Mouse (Mus musculus): Measurements from ENCODE around the gene Gm10188. TPM values are rescaled to one million over a fixed set of nuclear protein-coding genes. Genes with fewer than 3 reads are reported as not detected.

The Gm10188 gene
- polyA plus RNA-seq, 1 experiment from 2014 or later: 0.56 TPM

DNA sequence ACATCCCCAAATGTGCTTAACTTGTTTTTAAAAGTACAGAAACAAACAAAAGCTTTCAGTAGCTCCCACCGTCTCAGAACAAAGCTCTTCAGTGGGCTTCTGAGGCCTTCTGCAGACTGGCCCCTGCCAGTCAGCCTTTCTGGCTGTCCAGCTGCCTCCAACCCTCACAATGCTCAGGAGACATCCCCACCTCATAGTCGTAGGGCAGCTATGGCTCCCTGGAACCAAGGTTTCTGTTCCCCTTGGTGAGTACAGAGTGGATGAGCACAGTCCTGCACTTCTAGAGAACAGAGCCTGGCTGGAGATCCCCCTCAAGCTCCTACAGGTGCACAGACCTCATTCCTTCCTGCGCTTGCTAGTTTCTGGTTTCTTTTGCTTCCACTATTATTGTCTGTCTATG lies 13.3 kb downstream of the Gm10188 start:
- ATAC-seq (replicated peaks): no peak
- H3K4me2 ChIP-seq (replicated peaks): no peak overlapping the region
- 60% methylated on average over 3 of the region's 3 CpGs for WGBS

DNA sequence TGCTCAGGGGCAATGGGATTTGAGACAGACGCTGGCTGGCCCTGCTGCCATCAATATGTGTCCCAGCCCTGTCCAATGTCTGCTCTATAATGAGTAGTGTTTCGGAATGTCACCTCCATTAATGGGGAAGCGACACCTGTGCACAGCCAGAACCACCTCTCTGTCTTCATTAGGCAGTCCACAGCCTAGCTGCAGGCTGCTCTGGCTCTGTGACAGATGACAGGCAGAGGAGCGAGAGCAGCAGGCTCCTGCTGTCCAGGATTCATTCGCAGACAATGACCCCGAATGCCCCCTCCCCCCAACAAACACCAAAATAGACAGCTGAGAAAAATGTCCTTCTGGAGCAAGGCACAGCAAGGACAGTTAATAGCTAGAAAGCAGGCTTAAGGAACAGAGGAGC lies 16.5 kb downstream of the Gm10188 start:
- no peak for ATAC-seq (replicated peaks)
- peak overlapping the region; percentile 37; the same call in 1 of the 2 replicates for H3K27ac ChIP-seq (replicated peaks)
- no peaks in the 10 kb centered on the region for H3K27me3 ChIP-seq
- no peaks in the 10 kb centered on the region for H3K36me3 ChIP-seq
- H3K9ac ChIP-seq (replicated peaks): no peak overlapping the region
- WGBS: 33% methylated on average over 6 of the region's 6 CpGs
- H3K4me1 ChIP-seq: peaks cover 51% of the 10 kb centered on the region
- no peak overlapping the region for H3K4me2 ChIP-seq (replicated peaks)
- H3K4me3 ChIP-seq: no peak overlapping the region
- no peaks in the 10 kb centered on the region for H3K9me3 ChIP-seq

More for the DNA sequence above, 13.3 kb downstream of the Gm10188 start:
- Histone ChIP-seq H3K9ac (replicated peaks) (no peak overlapping the region), H3K36me3 (no peaks in the 10 kb centered on the region), H3K9me3 (no peaks in the 10 kb centered on the region), H3K27ac (replicated peaks) (no peak overlapping the region), H3K27me3 (no peaks in the 10 kb centered on the region), H3K4me1 (peaks cover 27% of the 10 kb centered on the region), H3K4me3 (no peak overlapping the region)

DNA sequence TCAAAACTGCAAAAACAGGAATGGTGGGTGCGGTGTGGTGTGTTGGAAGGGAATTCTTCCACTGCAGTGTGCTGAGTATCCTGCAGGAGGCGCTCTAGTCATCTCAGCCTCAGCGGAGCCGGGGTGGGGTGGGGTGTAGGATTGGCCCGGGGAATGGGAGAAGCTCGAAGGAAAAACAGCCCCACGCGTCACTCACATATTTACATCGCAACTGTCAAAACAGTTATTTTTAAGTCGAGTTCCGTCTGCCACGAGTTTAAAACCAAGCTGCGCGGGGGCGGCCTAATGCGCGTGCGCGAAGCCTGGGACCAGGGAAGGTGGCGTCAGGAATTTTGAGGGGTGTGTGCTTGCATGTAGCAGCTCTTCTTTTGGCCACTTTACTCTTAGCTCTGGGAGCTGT lies 17.3 kb downstream of the Gm10188 start:
- peak; percentile 73 for ATAC-seq (replicated peaks)
- Histone ChIP-seq H3K4me3 (peak overlapping the region; percentile 26), H3K27me3 (no peaks in the 10 kb centered on the region), H3K27ac (replicated peaks) (peak overlapping the region; percentile 37; the same call in 1 of the 2 replicates), H3K36me3 (no peaks in the 10 kb centered on the region), H3K9me3 (no peaks in the 10 kb centered on the region), H3K9ac (replicated peaks) (0 out of 2 replicates have a peak overlapping the region, but pooled peaks have one; percentile 14), H3K4me1 (peaks cover 57% of the 10 kb centered on the region), H3K4me2 (replicated peaks) (peak overlapping the region; percentile 15)
- WGBS: under 1% methylated on average over 20 of the region's 20 CpGs

DNA sequence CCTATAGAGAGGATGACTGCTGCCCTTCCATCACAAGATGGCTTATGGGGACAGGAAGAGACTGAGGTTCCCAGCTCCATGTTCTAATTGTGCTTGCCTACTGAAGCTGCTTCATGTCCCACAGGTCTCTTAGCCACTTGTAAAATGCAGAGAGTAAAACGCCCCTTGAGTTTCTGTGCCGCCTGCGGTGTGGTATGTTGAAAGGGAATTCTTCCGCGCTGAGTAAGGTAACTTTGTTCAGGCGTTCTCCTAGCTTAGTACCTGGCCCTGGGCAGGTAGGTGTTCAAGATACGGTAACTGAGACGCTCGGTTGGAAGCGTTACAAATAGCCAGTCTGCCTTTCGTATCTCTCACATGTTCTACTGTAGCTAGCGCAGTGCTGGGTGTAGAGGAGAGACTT lies 17.9 kb downstream of the Gm10188 start:
- ATAC-seq (replicated peaks): no peak
- Histone ChIP-seq H3K36me3 (no peaks in the 10 kb centered on the region), H3K9ac (replicated peaks) (0 out of 2 replicates have a peak overlapping the region, but pooled peaks have one; percentile 14), H3K4me3 (no peak overlapping the region), H3K27me3 (no peaks in the 10 kb centered on the region), H3K4me1 (peaks cover 57% of the 10 kb centered on the region), H3K27ac (replicated peaks) (no peak overlapping the region), H3K9me3 (no peaks in the 10 kb centered on the region), H3K4me2 (replicated peaks) (peak overlapping the region; percentile 15; the same call in 1 of the 2 replicates)
- 45% methylated on average over 12 of the region's 12 CpGs for WGBS

DNA sequence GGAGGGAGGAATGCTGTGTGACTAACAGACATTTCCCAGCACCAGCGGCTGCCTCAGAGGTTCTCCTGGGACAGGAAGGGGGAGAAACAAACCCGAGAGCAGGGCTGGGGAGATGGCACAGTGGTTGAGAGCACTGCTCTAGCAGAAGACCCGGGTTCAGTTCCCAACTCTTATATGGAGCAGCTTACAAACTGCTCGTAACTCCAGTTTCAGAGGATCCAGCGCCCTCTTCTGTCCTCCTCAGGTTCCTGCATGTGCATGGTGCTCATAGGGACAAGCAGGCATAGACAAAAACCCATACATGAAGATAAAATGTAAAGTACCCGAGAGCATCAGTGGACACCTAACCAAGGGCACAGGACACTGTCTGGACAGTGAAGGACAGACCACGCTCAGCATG lies 18.6 kb downstream of the Gm10188 start:
- no peaks in the 10 kb centered on the region for H3K9me3 ChIP-seq
- no peak for ATAC-seq (replicated peaks)
- H3K4me2 ChIP-seq (replicated peaks): no peak overlapping the region
- no peaks in the 10 kb centered on the region for H3K27me3 ChIP-seq
- H3K9ac ChIP-seq (replicated peaks): no peak overlapping the region
- no peak overlapping the region for H3K27ac ChIP-seq (replicated peaks)
- H3K4me3 ChIP-seq: no peak overlapping the region
- H3K36me3 ChIP-seq: no peaks in the 10 kb centered on the region
- H3K4me1 ChIP-seq: peaks cover 57% of the 10 kb centered on the region
- WGBS: 21% methylated on average over 7 of the region's 7 CpGs

DNA sequence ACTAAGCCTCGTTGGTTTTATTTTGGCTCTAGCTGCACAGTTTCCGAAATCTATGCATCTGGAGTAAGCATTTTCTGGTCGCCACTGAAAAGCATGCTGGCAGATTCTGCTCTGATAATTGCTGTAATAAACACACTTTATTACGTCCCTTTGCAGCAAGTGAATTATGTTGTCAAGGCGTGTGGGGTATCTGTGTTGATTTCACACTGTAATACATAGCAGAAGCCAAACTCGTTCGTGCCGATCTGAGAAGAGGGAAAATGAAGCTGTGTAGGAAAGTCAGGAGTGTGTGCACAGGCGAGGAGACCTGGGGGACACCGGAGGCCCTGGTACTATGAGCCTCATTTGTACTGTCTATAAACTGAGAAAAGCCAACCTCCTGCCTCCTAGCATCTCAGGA lies 20.2 kb downstream of the Gm10188 start:
- Histone ChIP-seq H3K4me1 (peaks cover 57% of the 10 kb centered on the region), H3K4me3 (no peak overlapping the region), H3K27ac (replicated peaks) (peak overlapping the region; percentile 65), H3K4me2 (replicated peaks) (no peak overlapping the region), H3K9ac (replicated peaks) (0 out of 2 replicates have a peak overlapping the region, but pooled peaks have one; percentile 7), H3K9me3 (no peaks in the 10 kb centered on the region), H3K36me3 (no peaks in the 10 kb centered on the region), H3K27me3 (no peaks in the 10 kb centered on the region)
- ATAC-seq (replicated peaks): no peak
- WGBS: 47% methylated on average over 10 of the region's 10 CpGs

DNA sequence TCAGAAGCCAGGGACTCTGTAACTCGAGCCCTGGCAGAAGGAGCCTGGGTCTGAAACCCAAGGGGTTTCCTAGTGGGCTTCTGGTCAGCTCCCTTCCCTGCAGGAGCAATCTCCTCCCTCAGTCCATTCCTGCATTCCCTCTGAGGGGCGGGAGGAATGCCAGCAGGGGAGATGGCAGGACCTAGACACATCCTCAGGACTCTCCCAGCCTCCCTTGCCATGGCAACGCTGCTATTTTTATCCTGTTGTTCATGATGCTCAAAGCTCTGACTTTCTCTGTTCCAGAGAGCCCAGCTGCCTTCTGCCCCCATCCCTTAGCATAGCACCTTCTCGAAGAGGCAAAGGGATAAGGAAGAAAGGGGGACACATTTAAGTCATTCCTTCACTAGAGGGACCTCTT lies 21.4 kb downstream of the Gm10188 start:
- 11% methylated on average over 4 of the region's 4 CpGs for WGBS
- ATAC-seq (replicated peaks): no peak; the same call in 1 of the 2 replicates
- Histone ChIP-seq H3K4me2 (replicated peaks) (no peak overlapping the region), H3K4me1 (peaks cover 53% of the 10 kb centered on the region), H3K4me3 (no peak overlapping the region), H3K36me3 (no peaks in the 10 kb centered on the region), H3K27ac (replicated peaks) (peak overlapping the region; percentile 65), H3K27me3 (no peaks in the 10 kb centered on the region), H3K9me3 (no peaks in the 10 kb centered on the region), H3K9ac (replicated peaks) (no peak overlapping the region)

DNA sequence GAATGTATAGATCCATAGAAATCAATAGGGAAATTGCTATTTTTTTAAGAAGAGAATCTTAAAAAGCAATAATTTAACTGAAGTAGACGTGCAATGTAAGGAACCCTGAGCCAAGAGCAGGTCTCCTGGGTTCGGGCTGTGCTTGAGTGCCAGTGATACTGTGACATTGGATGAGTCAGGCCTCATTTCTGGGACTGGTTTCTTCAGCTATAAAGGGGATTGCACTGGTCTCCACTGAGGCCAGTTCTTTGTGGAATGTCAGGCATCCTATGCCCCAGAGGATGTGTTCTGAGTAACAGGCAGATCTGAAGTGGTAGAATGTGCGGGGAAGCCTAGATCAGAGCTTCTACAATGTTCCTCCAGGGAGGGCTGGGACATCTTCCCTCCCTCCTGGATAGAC lies 22.7 kb downstream of the Gm10188 start:
- Histone ChIP-seq H3K27ac (replicated peaks) (no peak overlapping the region), H3K9ac (replicated peaks) (no peak overlapping the region), H3K27me3 (no peaks in the 10 kb centered on the region), H3K4me1 (peaks cover 53% of the 10 kb centered on the region), H3K4me3 (no peak overlapping the region), H3K9me3 (no peaks in the 10 kb centered on the region), H3K4me2 (replicated peaks) (no peak overlapping the region), H3K36me3 (no peaks in the 10 kb centered on the region)
- no peak for ATAC-seq (replicated peaks)
- 95% methylated on average over 3 of the region's 3 CpGs for WGBS

DNA sequence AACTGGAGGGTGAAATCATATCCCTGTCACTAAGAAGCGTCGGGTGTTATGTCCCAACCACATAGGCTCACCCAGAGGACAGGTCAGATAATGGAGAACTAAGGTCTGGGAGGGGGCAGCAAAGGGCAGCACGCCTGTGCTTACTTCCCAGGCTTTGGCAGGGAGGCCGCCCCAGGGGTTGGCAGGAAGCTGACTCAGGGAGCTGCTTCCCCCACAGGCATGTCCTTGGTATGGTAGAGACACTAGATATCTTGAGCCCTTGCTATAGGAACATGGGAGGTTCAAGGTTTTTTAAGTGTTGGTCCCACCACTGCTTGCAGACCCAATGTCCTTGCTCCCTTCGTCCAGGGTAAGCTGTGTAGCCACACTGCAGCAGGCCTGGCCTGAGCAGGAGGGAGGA lies 23.6 kb downstream of the Gm10188 start:
- Histone ChIP-seq H3K36me3 (no peaks in the 10 kb centered on the region), H3K9me3 (no peaks in the 10 kb centered on the region), H3K4me3 (no peak overlapping the region), H3K27me3 (no peaks in the 10 kb centered on the region), H3K4me1 (peaks cover 54% of the 10 kb centered on the region), H3K27ac (replicated peaks) (no peak overlapping the region), H3K4me2 (replicated peaks) (no peak overlapping the region), H3K9ac (replicated peaks) (no peak overlapping the region)
- WGBS: 75% methylated on average over 5 of the region's 5 CpGs
- no peak for ATAC-seq (replicated peaks)

DNA sequence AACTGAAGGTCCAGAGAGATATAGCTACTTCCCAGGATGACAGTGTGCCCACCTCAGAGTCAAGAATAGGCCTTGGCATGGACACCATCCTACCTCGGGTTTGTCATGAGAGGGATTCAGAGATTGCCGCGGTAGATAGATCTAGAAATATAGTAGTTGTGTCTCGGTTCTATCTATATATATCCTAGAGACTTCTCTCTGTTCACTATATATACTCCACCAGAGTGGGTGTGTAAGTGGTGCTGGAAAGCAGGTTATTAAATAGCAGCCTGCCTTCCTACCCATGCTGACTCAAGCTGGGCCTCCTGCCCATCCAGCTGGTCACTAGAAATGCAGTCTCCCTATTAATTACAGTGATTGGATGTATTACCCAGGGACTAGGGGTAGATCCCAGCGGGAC lies 26.8 kb downstream of the Gm10188 start:
- WGBS: 84% methylated on average over 5 of the region's 5 CpGs
- Histone ChIP-seq H3K4me3 (no peak overlapping the region), H3K27ac (replicated peaks) (peak overlapping the region; percentile 89), H3K9me3 (no peaks in the 10 kb centered on the region), H3K4me2 (replicated peaks) (no peak overlapping the region), H3K36me3 (no peaks in the 10 kb centered on the region), H3K4me1 (peaks cover 57% of the 10 kb centered on the region), H3K27me3 (no peaks in the 10 kb centered on the region), H3K9ac (replicated peaks) (no peak overlapping the region)
- no peak for ATAC-seq (replicated peaks)

DNA sequence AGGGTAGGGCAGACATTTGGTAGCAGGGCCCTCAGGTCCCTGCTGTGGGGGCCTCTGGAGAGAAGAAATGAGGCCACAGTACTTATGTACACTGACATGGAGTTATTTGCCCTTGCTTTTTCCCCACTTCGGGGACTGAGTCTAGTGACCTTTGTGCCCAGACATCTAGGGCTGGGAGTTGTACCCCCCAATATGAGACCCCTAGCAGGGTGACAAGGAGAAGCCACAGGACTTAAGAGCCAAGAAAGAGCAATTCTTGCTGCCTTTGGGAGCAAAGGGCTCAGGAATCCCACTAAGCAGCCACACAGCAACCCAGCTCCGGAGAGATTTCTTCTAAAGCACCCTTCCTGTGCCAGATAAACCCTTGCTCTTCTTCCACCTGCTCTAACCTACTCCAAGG lies 27.6 kb downstream of the Gm10188 start:
- Histone ChIP-seq H3K4me1 (peaks cover 62% of the 10 kb centered on the region), H3K27ac (replicated peaks) (peak overlapping the region; percentile 89), H3K9me3 (no peaks in the 10 kb centered on the region), H3K9ac (replicated peaks) (peak overlapping the region; percentile 54; the same call in 1 of the 2 replicates), H3K4me2 (replicated peaks) (peak overlapping the region; percentile 48), H3K36me3 (no peaks in the 10 kb centered on the region), H3K27me3 (no peaks in the 10 kb centered on the region), H3K4me3 (peak overlapping the region; percentile 41; the same call in 1 of the 2 replicates)
- WGBS: 39% methylated on average over 2 of the region's 2 CpGs
- no peak for ATAC-seq (replicated peaks)

DNA sequence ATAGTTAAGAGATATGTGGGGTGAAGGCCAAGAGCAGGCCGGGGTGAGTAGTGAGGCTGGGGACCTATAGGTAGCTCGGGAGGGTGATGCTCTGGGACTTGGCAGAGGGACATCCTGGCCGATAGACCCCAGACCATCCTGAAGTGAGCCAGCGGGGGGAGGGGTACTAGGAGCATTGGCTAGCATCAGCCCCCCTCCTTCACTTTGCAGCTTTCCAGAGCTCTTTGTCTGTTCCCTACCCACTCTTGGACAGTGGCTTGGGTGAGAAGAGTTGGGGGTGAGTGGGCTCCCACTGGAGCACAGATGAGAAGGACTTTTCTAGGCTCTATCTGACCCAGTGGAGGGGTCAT lies 28.1 kb downstream of the Gm10188 start:
- Histone ChIP-seq H3K9ac (replicated peaks) (peak overlapping the region; percentile 54), H3K36me3 (no peaks in the 10 kb centered on the region), H3K9me3 (no peaks in the 10 kb centered on the region), H3K4me3 (peak overlapping the region; percentile 41), H3K4me2 (replicated peaks) (peak overlapping the region; percentile 48), H3K27ac (replicated peaks) (peak overlapping the region; percentile 89), H3K27me3 (no peaks in the 10 kb centered on the region), H3K4me1 (peaks cover 67% of the 10 kb centered on the region)
- no peak for ATAC-seq (replicated peaks)
- WGBS: 9% methylated on average over 4 of the region's 4 CpGs

Measured in forebrain, embryonic 15.5 days (tissue).